Mouse (Mus musculus) heart, postnatal 14 days (tissue): ENCODE measurements around the gene Msh5. TPM values are rescaled to one million over a fixed set of nuclear protein-coding genes. Genes with fewer than 3 reads are reported as not detected.
A peak's percentile ranks its signal among the peaks of the same experiment; 100 is the strongest.

Experiments
- DNase-seq, 2 experiments: peaks; one replicate each; pipeline ENCODE4 v3.0.0; 2021 to 2022
- intact Hi-C: fragments of 180-260 bp; cut with DNase I; formaldehyde crosslinking; loops from one replicate; pipeline ENCODE4 v1.15.1; 2025
- total RNA-seq, 2 experiments: library from RNA; stranded (reverse); gene quantifications; 2 replicates each; pipeline ENCODE4 v1.2.3; 2021

Msh5 gene
- total RNA-seq, 2 experiments from 2014 or later: 1.6 to 2.0 TPM

- no peak for DNase-seq
- intact Hi-C loops: no loop called here
Measured at GRCm38 (mm10) chr17:35071454-35071853, 24.9 kb upstream of the Msh5 start.

GRCm38 (mm10) chr17:35070556-35071229 lies 24.1 kb upstream of the Msh5 start:
- intact Hi-C loops: no loop called here
- no peak for DNase-seq

- DNase-seq: no peak
- intact Hi-C loops: no loop called here
Measured at GRCm38 (mm10) chr17:35068213-35068914, 21.8 kb upstream of the Msh5 start.

GRCm38 (mm10) chr17:35066084-35066483 lies 19.5 kb upstream of the Msh5 start, which contains the start of gene Mpig6b:
Gene Mpig6b, minus strand, starts transcription at chr17:35066184.
- intact Hi-C loops: no loop called here
- DNase-seq: no peak

GRCm38 (mm10) chr17:35064951-35065947 lies 18.7 kb upstream of the Msh5 start, which contains the start of gene Ly6g6c:
Gene Ly6g6c, plus strand, starts transcription at chr17:35065388.
- intact Hi-C loops: no loop called here
- DNase-seq: peak; percentile 53 to 59

- intact Hi-C loops: no loop called here
- no peak for DNase-seq
Measured at GRCm38 (mm10) chr17:35064378-35064877, 17.9 kb upstream of the Msh5 start.

- peak; percentile 42 to 61 for DNase-seq
- intact Hi-C loops: no loop called here
Measured at GRCm38 (mm10) chr17:35063466-35063865, 16.9 kb upstream of the Msh5 start.

- intact Hi-C loops: no loop called here
Measured at GRCm38 (mm10) chr17:35061299-35061698, 14.8 kb upstream of the Msh5 start.

GRCm38 (mm10) chr17:35060737-35061297 lies 14.3 kb upstream of the Msh5 start:
- DNase-seq: peak in 1 of 2 experiments; percentile 27

More at GRCm38 (mm10) chr17:35061299-35061698, 14.8 kb upstream of the Msh5 start:
- no peak for DNase-seq

GRCm38 (mm10) chr17:35060071-35060470 lies 13.5 kb upstream of the Msh5 start:
- intact Hi-C loops: no loop called here
- DNase-seq: no peak

More at GRCm38 (mm10) chr17:35060737-35061297, 14.3 kb upstream of the Msh5 start:
- intact Hi-C loops: no loop called here

- peak; percentile 93 to 96 for DNase-seq
- intact Hi-C loops: loop anchor here (1.0 kb wide), 1 partner anchor 37 kb away; no protein-coding TSS in a partner anchor
Measured at GRCm38 (mm10) chr17:35058911-35059892, 12.7 kb upstream of the Msh5 start, which contains the start of gene Ddah2. Gene Ddah2, plus strand, starts transcription at chr17:35059035.

GRCm38 (mm10) chr17:35058316-35058715 lies 11.8 kb upstream of the Msh5 start:
- intact Hi-C loops: no loop called here
- no peak for DNase-seq

GRCm38 (mm10) chr17:35057090-35057489 lies 10.5 kb upstream of the Msh5 start:
- intact Hi-C loops: no loop called here
- no peak for DNase-seq

GRCm38 (mm10) chr17:35055691-35056495 lies 9.3 kb upstream of the Msh5 start:
- intact Hi-C loops: no loop called here
- peak in 1 of 2 experiments; percentile 22 for DNase-seq

GRCm38 (mm10) chr17:35052271-35052798 lies 5.8 kb upstream of the Msh5 start:
- DNase-seq: no peak
- intact Hi-C loops: no loop called here

- intact Hi-C loops: no loop called here
Measured at GRCm38 (mm10) chr17:35051156-35052086, 4.9 kb upstream of the Msh5 start.

More at GRCm38 (mm10) chr17:35051156-35052086, 4.9 kb upstream of the Msh5 start:
- peak; percentile 80 to 84 for DNase-seq
